Mouse (Mus musculus): ENCODE measurements around the gene Rabepk. TPM values are rescaled to one million over a fixed set of nuclear protein-coding genes. Genes with fewer than 3 reads are reported as not detected.
"Not testable (repeated sequence)": the region's sequence is repeated elsewhere in the genome, so short reads cannot be mapped to it uniquely, and the experiment has no call there.

The Rabepk gene
- polyA plus RNA-seq, 1 experiment from 2014 or later: 23.4 TPM

GRCm38 (mm10) chr2:34826460-34827231 lies 26.9 kb upstream of the Rabepk start:
- H3K27me3 ChIP-seq: 0 out of 2 replicates have a peak, but pooled peaks cover 3% of the 10 kb centered on the region
- H3K9ac ChIP-seq: peak overlapping the region; percentile 94
- no peak; the same call in 1 of the 2 replicates for ATAC-seq (ENCODE audit: low FRiP score)
- no peak overlapping the region for H3K27ac ChIP-seq
- H3K4me1 ChIP-seq: peaks cover 19% of the 10 kb centered on the region
- no peaks in the 10 kb centered on the region for H3K9me3 ChIP-seq
- H3K4me3 ChIP-seq (replicated peaks): peak overlapping the region; percentile 97
- peaks cover 7% of the 10 kb centered on the region; the same call in 1 of the 2 replicates for H3K36me3 ChIP-seq (replicated peaks)
- 37% methylated on average over 20 of the region's 21 CpGs for WGBS
- peak overlapping the region; percentile 72 for H3K4me2 ChIP-seq

DNA sequence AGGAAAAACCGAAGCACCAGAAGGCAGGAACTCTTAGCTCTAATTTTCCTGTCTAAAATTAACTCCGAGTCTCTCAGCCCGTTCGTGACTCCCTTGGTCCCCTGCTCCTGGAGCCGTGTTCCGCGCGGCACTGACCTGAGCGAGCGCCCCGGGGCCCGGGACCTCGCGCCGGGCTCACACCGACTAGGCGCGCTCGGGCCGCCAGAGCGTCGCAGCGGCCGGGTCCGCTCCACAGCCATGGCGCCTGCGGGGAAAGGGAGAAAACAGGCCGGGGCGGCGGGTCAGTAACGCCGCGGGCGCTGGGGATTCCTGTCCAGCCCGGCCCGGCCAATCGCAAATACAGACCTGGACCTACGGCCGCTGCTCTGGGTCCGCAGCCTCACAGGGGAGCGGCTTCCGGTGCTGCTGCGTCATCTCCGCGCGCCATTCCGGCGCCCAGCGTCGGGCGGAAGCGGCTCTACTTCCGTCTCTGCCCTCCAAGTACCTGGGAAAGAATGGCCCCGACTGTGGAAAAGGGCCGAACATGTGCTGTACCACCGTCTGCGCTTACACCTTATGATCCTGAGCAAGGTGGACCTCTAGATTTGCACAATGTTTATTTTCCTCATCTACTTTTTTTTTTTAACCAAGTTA lies 26.2 kb upstream of the Rabepk start, which contains the start of gene Fbxw2:
Fbxw2 (minus strand) TSS at position 485 of the 633 bp plus-strand sequence.
- Histone ChIP-seq H3K4me3 (replicated peaks) (peak within 1 kb of the TSS; percentile 97), H3K27me3 (0 out of 2 replicates have a peak, but pooled peaks cover 3% of the 10 kb centered on the region), H3K36me3 (replicated peaks) (peaks cover 9% of the 10 kb centered on the region), H3K4me1 (peaks cover 19% of the 10 kb centered on the region), H3K4me2 (peak within 1 kb of the TSS; percentile 72), H3K9ac (peak within 1 kb of the TSS; percentile 94), H3K9me3 (no peaks in the 10 kb centered on the region), H3K27ac (peak within 1 kb of the TSS; percentile 70; the same call in 1 of the 2 replicates)
- ATAC-seq (ENCODE audit: low FRiP score): peak; percentile 98
- under 1% methylated on average over 57 of the region's 57 CpGs for WGBS

DNA sequence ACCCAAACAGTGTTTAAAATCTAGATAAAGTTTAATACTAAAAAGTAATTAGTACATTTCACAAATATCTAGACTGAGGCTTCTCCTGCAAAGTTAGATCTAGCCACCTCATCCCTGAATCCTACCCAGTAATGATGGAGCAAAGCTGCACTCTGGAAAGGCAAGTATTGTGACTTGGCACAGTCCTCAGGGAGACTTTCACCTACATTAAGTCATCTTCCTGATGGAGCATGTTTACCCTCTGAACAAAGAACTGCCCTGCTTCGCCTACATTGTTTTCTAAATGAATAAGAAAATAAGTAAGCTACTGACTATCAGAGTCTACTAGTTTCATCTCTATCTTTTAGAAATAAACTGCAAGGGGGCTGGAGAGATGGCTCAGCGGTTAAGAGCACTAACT lies 18.8 kb upstream of the Rabepk start:
- peaks cover 60% of the 10 kb centered on the region for H3K36me3 ChIP-seq (replicated peaks)
- no peaks in the 10 kb centered on the region for H3K4me1 ChIP-seq
- H3K4me2 ChIP-seq: no peak overlapping the region
- no peak overlapping the region for H3K4me3 ChIP-seq (replicated peaks)
- ATAC-seq (ENCODE audit: low FRiP score): no peak
- 90% methylated on average over 2 of the region's 2 CpGs for WGBS
- H3K9me3 ChIP-seq: no peaks in the 10 kb centered on the region
- no peaks in the 10 kb centered on the region for H3K27me3 ChIP-seq
- no peak overlapping the region for H3K9ac ChIP-seq
- no peak overlapping the region for H3K27ac ChIP-seq

DNA sequence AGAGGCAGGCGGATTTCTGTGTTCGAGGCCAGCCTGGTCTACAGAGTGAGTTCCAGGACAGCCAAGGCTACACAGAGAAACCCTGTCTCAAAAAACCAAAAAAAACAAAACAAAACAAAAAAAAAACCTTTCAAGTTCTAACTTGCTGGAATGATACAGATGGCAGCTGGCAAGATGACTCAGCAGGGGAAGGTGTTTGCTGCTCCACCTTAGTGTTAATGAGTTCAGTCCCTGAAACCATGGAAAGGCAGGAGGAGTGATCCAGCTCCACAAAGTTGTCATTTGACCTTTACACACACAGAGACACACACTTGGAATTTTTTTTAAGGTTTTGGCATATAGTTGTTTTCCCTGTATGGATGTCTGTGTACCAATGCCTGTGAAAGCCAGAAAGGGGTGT lies 16.2 kb upstream of the Rabepk start:
- not testable (repeated sequence) for H3K4me1 ChIP-seq; H3K4me2 ChIP-seq; H3K27ac ChIP-seq; H3K27me3 ChIP-seq; ATAC-seq (ENCODE audit: low FRiP score); H3K9me3 ChIP-seq; H3K4me3 ChIP-seq (replicated peaks); H3K9ac ChIP-seq
- peaks cover 64% of the 10 kb centered on the region for H3K36me3 ChIP-seq (replicated peaks)
- 92% methylated on average over 2 of the region's 2 CpGs for WGBS

GRCm38 (mm10) chr2:34812706-34813105 lies 13.0 kb upstream of the Rabepk start:
- no peak for ATAC-seq (ENCODE audit: low FRiP score)
- whole genome bisulfite sequencing: 89% methylated on average over 7 of the region's 7 CpGs
- peaks cover 69% of the 10 kb centered on the region for H3K36me3 ChIP-seq (replicated peaks)
- no peak overlapping the region for H3K27ac ChIP-seq
- no peak overlapping the region for H3K4me3 ChIP-seq (replicated peaks)
- H3K27me3 ChIP-seq: no peaks in the 10 kb centered on the region
- H3K9me3 ChIP-seq: no peaks in the 10 kb centered on the region
- no peak overlapping the region for H3K9ac ChIP-seq
- no peaks in the 10 kb centered on the region for H3K4me1 ChIP-seq
- H3K4me2 ChIP-seq: no peak overlapping the region

DNA sequence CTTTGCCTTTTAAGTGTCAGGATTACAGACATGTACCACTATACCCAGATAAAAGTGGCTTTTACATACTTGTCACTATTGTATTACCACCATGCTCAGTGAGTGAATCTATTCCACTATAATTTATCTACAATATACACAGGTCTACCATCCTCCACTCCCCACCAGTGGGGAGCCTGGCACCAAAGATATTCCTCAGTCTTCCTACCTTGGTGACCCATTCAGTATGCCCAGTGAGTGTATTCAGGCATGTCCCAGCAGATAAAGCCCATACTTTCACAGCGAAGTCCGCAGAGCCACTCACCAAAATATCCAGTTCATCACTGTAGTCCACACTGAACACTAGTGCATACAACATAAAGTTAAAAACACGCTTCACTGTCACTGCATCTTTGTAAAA lies 11.1 kb upstream of the Rabepk start:
- Histone ChIP-seq H3K9me3 (no peaks in the 10 kb centered on the region), H3K4me1 (no peaks in the 10 kb centered on the region), H3K36me3 (replicated peaks) (peaks cover 69% of the 10 kb centered on the region), H3K4me2 (no peak overlapping the region), H3K4me3 (replicated peaks) (no peak overlapping the region), H3K27me3 (no peaks in the 10 kb centered on the region), H3K9ac (no peak overlapping the region), H3K27ac (no peak overlapping the region)
- 96% methylated on average over 3 of the region's 3 CpGs for WGBS
- no peak for ATAC-seq (ENCODE audit: low FRiP score)

- no peaks in the 10 kb centered on the region for H3K27me3 ChIP-seq
- ATAC-seq (ENCODE audit: low FRiP score): no peak
- no peak overlapping the region for H3K9ac ChIP-seq
- no peak overlapping the region for H3K4me2 ChIP-seq
- WGBS: 97% methylated on average over 1 of the region's 1 CpGs
- H3K9me3 ChIP-seq: no peaks in the 10 kb centered on the region
- H3K36me3 ChIP-seq (replicated peaks): peaks cover 63% of the 10 kb centered on the region
- no peak overlapping the region for H3K4me3 ChIP-seq (replicated peaks)
- H3K4me1 ChIP-seq: no peaks in the 10 kb centered on the region
- H3K27ac ChIP-seq: no peak overlapping the region
Measured at GRCm38 (mm10) chr2:34809568-34809967, 9.9 kb upstream of the Rabepk start.

GRCm38 (mm10) chr2:34808057-34808456 lies 8.3 kb upstream of the Rabepk start:
- no peak for ATAC-seq (ENCODE audit: low FRiP score)
- Histone ChIP-seq H3K9me3 (no peaks in the 10 kb centered on the region), H3K4me3 (replicated peaks) (no peak overlapping the region), H3K36me3 (replicated peaks) (peaks cover 51% of the 10 kb centered on the region), H3K27ac (no peak overlapping the region), H3K27me3 (no peaks in the 10 kb centered on the region), H3K4me2 (no peak overlapping the region), H3K4me1 (peaks cover 8% of the 10 kb centered on the region), H3K9ac (no peak overlapping the region)
- 86% methylated on average over 2 of the region's 2 CpGs for WGBS

DNA sequence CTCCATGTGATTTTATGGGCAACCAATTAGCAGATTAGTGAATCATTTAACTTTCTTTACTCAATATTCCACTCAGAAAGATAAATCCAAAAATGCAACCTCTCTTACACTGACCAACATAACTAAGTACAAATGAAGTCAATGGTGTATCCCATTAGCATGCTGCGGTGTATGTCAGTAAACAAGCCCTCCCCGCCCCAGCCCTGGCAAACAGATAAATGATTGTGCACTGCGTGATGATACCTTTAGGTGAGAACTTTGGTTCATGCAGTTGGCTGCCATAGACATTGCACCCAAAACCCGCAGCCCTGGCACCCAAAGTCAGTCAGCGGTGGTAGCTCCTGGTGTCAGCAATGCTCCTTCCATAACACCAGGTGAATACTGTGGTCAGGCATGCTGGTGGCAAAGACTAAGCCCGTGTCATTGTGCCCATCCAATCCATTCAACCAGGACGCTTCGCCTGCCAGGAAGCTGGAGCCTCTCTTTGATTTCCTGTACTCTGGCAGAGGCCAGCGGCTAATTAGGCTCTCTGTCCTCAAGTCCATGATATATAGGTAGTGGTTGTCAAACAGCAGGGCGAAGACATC lies 5.7 kb upstream of the Rabepk start:
- Histone ChIP-seq H3K36me3 (replicated peaks) (peaks cover 36% of the 10 kb centered on the region), H3K27me3 (no peaks in the 10 kb centered on the region), H3K27ac (no peak overlapping the region), H3K4me2 (no peak overlapping the region), H3K4me3 (replicated peaks) (no peak overlapping the region), H3K4me1 (peaks cover 10% of the 10 kb centered on the region), H3K9me3 (no peaks in the 10 kb centered on the region), H3K9ac (no peak overlapping the region)
- 92% methylated on average over 10 of the region's 10 CpGs for WGBS
- ATAC-seq (ENCODE audit: low FRiP score): no peak

DNA sequence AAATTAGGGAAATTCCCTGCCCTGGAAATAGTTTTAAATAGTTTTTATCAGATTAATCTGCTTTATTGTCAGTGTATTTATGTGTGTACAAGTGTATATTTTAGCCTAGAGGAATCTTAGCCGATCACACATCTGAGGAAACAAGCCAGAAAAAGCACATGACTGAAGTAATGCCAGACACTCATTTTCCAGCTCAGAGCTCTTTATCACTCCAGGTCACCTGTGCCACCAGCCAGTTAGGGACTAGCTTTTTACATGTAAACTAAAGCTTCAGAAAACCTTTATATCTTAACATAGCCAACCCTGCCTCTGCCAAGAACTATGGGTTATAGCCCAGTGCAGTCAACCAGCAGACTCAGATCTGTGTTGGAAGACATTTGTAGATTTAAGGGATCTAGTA lies 5.1 kb upstream of the Rabepk start:
- WGBS: 97% methylated on average over 1 of the region's 1 CpGs
- Histone ChIP-seq H3K4me1 (peaks cover 13% of the 10 kb centered on the region), H3K9ac (no peak overlapping the region), H3K4me3 (replicated peaks) (no peak overlapping the region), H3K4me2 (no peak overlapping the region), H3K9me3 (no peaks in the 10 kb centered on the region), H3K27ac (no peak overlapping the region), H3K27me3 (no peaks in the 10 kb centered on the region), H3K36me3 (replicated peaks) (peaks cover 30% of the 10 kb centered on the region)
- ATAC-seq (ENCODE audit: low FRiP score): no peak

DNA sequence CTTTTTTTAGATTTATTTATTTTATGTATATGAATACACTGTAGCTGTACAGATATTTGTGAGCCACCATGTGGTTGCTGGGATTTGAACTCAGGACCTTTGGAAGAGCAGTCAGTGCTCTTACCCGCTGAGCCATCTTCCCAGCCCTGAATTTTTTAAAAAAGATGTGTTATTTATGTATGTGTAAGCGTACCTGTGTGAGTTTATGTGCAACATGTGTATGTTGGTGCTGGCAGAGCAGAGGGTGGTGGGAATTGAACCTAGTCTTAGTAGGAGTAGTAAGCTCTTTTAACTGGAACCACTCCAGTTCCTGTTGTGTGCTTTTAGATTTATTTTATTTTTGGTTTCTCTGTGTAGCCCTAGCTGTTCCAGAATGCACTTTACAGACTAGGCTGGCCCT lies 4.5 kb upstream of the Rabepk start:
- Histone ChIP-seq H3K27ac (no peak overlapping the region), H3K4me1 (peaks cover 15% of the 10 kb centered on the region), H3K4me2 (peak overlapping the region; percentile 41; the same call in 1 of the 2 replicates), H3K36me3 (replicated peaks) (peaks cover 26% of the 10 kb centered on the region), H3K27me3 (no peaks in the 10 kb centered on the region), H3K9ac (no peak overlapping the region), H3K4me3 (replicated peaks) (no peak overlapping the region), H3K9me3 (no peaks in the 10 kb centered on the region)
- ATAC-seq (ENCODE audit: low FRiP score): no peak
- WGBS: 97% methylated on average over 2 of the region's 2 CpGs

GRCm38 (mm10) chr2:34803746-34804145 lies 4.0 kb upstream of the Rabepk start:
- Histone ChIP-seq H3K4me3 (replicated peaks) (peak overlapping the region; percentile 23; the same call in 1 of the 2 replicates), H3K27me3 (no peaks in the 10 kb centered on the region), H3K9me3 (no peaks in the 10 kb centered on the region), H3K9ac (peak overlapping the region; percentile 38), H3K36me3 (replicated peaks) (peaks cover 22% of the 10 kb centered on the region), H3K4me2 (peak overlapping the region; percentile 41), H3K4me1 (peaks cover 17% of the 10 kb centered on the region), H3K27ac (no peak overlapping the region)
- no peak for ATAC-seq (ENCODE audit: low FRiP score)
- WGBS: 75% methylated on average over 3 of the region's 3 CpGs
